11 mouse cellular contexts compared by ENCODE assay signal in the genomic region with DNA sequence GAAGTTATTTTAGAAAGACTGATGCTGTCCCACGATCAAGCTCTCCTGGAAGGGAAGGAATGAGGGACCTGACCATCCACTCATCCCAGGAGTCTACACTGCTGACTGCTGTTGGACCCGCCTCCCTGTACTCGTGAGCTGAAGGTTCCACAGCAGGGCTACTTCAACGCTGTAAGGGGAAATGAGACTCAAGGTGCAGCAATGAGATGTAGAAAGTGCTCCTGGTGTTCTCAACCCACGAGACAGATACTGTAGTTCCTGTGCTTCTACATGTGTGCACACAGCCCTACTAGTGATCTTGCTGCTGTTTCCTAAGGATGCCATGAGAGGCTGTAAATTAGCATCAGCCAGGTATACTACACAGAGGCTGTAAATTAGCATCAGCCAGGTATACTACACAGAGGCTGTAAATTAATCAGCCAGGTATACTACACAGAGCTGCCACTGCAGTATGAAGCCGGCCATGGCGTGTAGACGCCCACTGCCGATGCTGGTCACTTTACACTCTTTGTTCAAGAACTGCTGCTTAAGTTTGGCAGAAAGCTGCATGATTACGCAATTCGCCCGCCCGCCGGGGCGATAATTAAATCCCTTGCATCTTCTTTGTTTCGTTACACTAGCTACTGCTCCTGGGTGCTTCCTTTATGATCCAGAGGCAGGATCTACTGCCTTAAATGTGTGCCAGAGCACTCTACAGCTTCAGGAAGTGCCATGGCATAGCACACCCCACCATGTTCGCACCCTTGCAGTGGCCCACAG. TPM values are rescaled to one million over a fixed set of nuclear protein-coding genes. Genes with fewer than 3 reads are reported as not detected.
DNase-seq lines count a peak whose midpoint lies in the region.
"Had no signal": no experiment of that assay in that cellular context is flagged by ENCODE, and none has a peak within 500 bp of the region (broad histone marks: within the 10 kb centered on the region; RNA-seq: fewer than 3 reads in every experiment).

No protein-coding gene starts in this region.

- no peak overlapping the region for H3K4me3 ChIP-seq in midbrain, embryonic 10.5 days
- H3K4me3 ChIP-seq: embryonic facial prominence, embryonic 13.5 days; heart, adult 2 months had no signal

- no peaks in the 10 kb centered on the region for H3K27me3 ChIP-seq in midbrain, embryonic 10.5 days (ENCODE audit: low read depth, poor library complexity, severe bottlenecking)
- H3K27me3 ChIP-seq: embryonic facial prominence, embryonic 13.5 days had no signal

- no peaks in the 10 kb centered on the region for H3K9me3 ChIP-seq in midbrain, embryonic 10.5 days (replicated peaks)
- H3K9me3 ChIP-seq: embryonic facial prominence, embryonic 13.5 days had no signal

- intact Hi-C loops in heart, postnatal 10 days (cut with DNase I): loop anchor here (10.0 kb wide), 1 partner anchor 1012 kb away; no protein-coding TSS in a partner anchor
- intact Hi-C loops in left cerebral cortex, postnatal 25 days (cut with DNase I): loop anchor here (10.0 kb wide), 1 partner anchor 1022 kb away; no protein-coding TSS in a partner anchor

- H3K36me3 ChIP-seq in midbrain, embryonic 10.5 days: peaks cover 48% of the 10 kb centered on the region

- H3K27ac ChIP-seq in midbrain, embryonic 10.5 days (replicated peaks): no peak overlapping the region
- H3K27ac ChIP-seq: embryonic facial prominence, embryonic 13.5 days; heart, adult 2 months had no signal

- H3K4me1 ChIP-seq in midbrain, embryonic 10.5 days: no peaks in the 10 kb centered on the region
- H3K4me1 ChIP-seq: embryonic facial prominence, embryonic 13.5 days had no signal

- peak; percentile 20 to 48 for DNase-seq in heart, adult 18-20 months
- no peak for DNase-seq in heart, postnatal 10 days
- DNase-seq in A20 (ENCODE audit: low read depth, low spot score) (peak; percentile 17), ZHBTc4 (ENCODE audit: low read depth, low spot score) (peak; percentile 18)
- peak; percentile 36 to 86 for DNase-seq in left cerebral cortex, postnatal 25 days (ENCODE audit: low spot score in 2 of 2)
- DNase-seq in midbrain, embryonic 10.5 days (ENCODE audit: low spot score): no peak
- no peak for DNase-seq in adrenal gland, postnatal 4 days (ENCODE audit: low spot score in 2 of 2)
- no peak for DNase-seq in thymus, postnatal 0 days (ENCODE audit: low spot score)
- DNase-seq: cerebellum, adult 8-10 months had no signal

- 96% methylated on average over 17 of the region's 17 CpGs for WGBS in midbrain, embryonic 10.5 days

RNA-seq across cellular contexts. Expression of gene Cd180, which starts 53.6 kb away (rescaled TPM):
- total RNA-seq in heart, adult 18-20 months (2021): 1 to 10 TPM in 1 of 2 experiments, under 1 TPM in 1; 0.57 to 2.2 TPM
- under 1 TPM; 0.87 to 0.98 TPM for total RNA-seq in heart, postnatal 10 days (2021)
- total RNA-seq in left cerebral cortex, postnatal 25 days (2021): 1 to 10 TPM; 2.2 to 2.8 TPM
- polyA plus RNA-seq in midbrain, embryonic 10.5 days (2016; fragmentation: Nextera tagmentation; extraction: Ambion mirVana): 0.45 and 0.51 TPM in 2 replicates
- total RNA-seq in adrenal gland, postnatal 4 days (2021): 1 to 10 TPM; 1.8 to 1.9 TPM
- polyA plus RNA-seq in thymus, postnatal 0 days (2015; fragmentation: Nextera tagmentation; extraction: Ambion mirVana): 1.1 and 1.2 TPM in 2 replicates

Comparison
In these comparisons a context has a peak if more than half of its experiments do, and no peak if none do; other contexts are left out.
1. DNase-seq: peak in heart, adult 18-20 months (2 of 2), A20 (single experiment), ZHBTc4 (single experiment) and left cerebral cortex, postnatal 25 days (2 of 2); none in heart, postnatal 10 days (0 of 2), midbrain, embryonic 10.5 days (single experiment), adrenal gland, postnatal 4 days (0 of 2) and thymus, postnatal 0 days (single experiment).